ENCODE assay signal across 9 mouse cellular contexts in genomic region chr6:34710848-34711247, GRCm38 (mm10).
DNase-seq lines count a peak whose midpoint lies in the region; ATAC-seq lines count a peak whose summit lies in the region.
"Had no signal": no experiment of that assay in that cellular context is flagged by ENCODE, and none has a peak within 500 bp of the region (broad histone marks: within the 10 kb centered on the region; RNA-seq: fewer than 3 reads in every experiment).

No protein-coding gene starts in this region.

- WGBS in neural tube, embryonic 11.5 days = 45% methylated on average over 5 of the region's 5 CpGs
- 55% methylated on average over 5 of the region's 5 CpGs for WGBS in forebrain, embryonic 11.5 days
- 48% methylated on average over 5 of the region's 5 CpGs for WGBS in liver, embryonic 11.5 days

- no peaks in the 10 kb centered on the region for H3K27me3 ChIP-seq in neural tube, embryonic 11.5 days (ENCODE audit: control insufficient read depth, insufficient read depth, low read length)
- H3K27me3 ChIP-seq in forebrain, embryonic 11.5 days (ENCODE audit: control insufficient read depth, insufficient read depth, low read length) = no peaks in the 10 kb centered on the region
- no peaks in the 10 kb centered on the region for H3K27me3 ChIP-seq in liver, embryonic 11.5 days (replicated peaks; ENCODE audit: control insufficient read depth, insufficient read depth, low read length)

- 0 out of 2 replicates have a peak overlapping the region, but pooled peaks have one; percentile 41 for H3K4me3 ChIP-seq in neural tube, embryonic 11.5 days (ENCODE audit: low read depth, low read length)
- H3K4me3 ChIP-seq in forebrain, embryonic 11.5 days (ENCODE audit: low read depth, low read length) = no peak overlapping the region; the same call in 1 of the 2 replicates
- H3K4me3 ChIP-seq in liver, embryonic 11.5 days (ENCODE audit: low read depth, low read length) = peak overlapping the region; percentile 46

- ATAC-seq in neural tube, embryonic 11.5 days (ENCODE audit: insufficient read depth, low FRiP score, low TSS enrichment) = no peak
- ATAC-seq in forebrain, embryonic 11.5 days (replicated peaks; ENCODE audit: low FRiP score) = no peak
- ATAC-seq in liver, embryonic 11.5 days (replicated peaks; ENCODE audit: low FRiP score) = no peak

- H3K36me3 ChIP-seq in neural tube, embryonic 11.5 days (ENCODE audit: control insufficient read depth, insufficient read depth, low read length) = no peaks in the 10 kb centered on the region
- no peaks in the 10 kb centered on the region for H3K36me3 ChIP-seq in forebrain, embryonic 11.5 days (ENCODE audit: control insufficient read depth, insufficient read depth, low read length)
- H3K36me3 ChIP-seq in liver, embryonic 11.5 days (ENCODE audit: control insufficient read depth, insufficient read depth, low read length) = no peaks in the 10 kb centered on the region

- H3K9me3 ChIP-seq in neural tube, embryonic 11.5 days (ENCODE audit: control insufficient read depth, low read length) = no peaks in the 10 kb centered on the region
- no peaks in the 10 kb centered on the region for H3K9me3 ChIP-seq in forebrain, embryonic 11.5 days (ENCODE audit: control insufficient read depth, low read length)
- no peaks in the 10 kb centered on the region for H3K9me3 ChIP-seq in liver, embryonic 11.5 days (ENCODE audit: control insufficient read depth, low read length)

- H3K27ac ChIP-seq in neural tube, embryonic 11.5 days (ENCODE audit: low read depth, low read length) = no peak overlapping the region
- H3K27ac ChIP-seq in forebrain, embryonic 11.5 days (ENCODE audit: low read depth, low read length) = no peak overlapping the region
- peak overlapping the region; percentile 25; the same call in 1 of the 2 replicates for H3K27ac ChIP-seq in liver, embryonic 11.5 days (ENCODE audit: low read depth, low read length)

- H3K4me2 ChIP-seq in neural tube, embryonic 11.5 days (ENCODE audit: low read depth) = peak overlapping the region; percentile 56
- H3K4me2 ChIP-seq in forebrain, embryonic 11.5 days (ENCODE audit: low read depth, low read length, severe bottlenecking) = peak overlapping the region; percentile 76; the same call in 1 of the 2 replicates
- H3K4me2 ChIP-seq in liver, embryonic 11.5 days = peak overlapping the region; percentile 58

- H3K4me1 ChIP-seq in neural tube, embryonic 11.5 days (ENCODE audit: control insufficient read depth, insufficient read depth, low read length) = peaks cover 12% of the 10 kb centered on the region; the same call in 1 of the 2 replicates
- no peaks in the 10 kb centered on the region; the same call in 1 of the 2 replicates for H3K4me1 ChIP-seq in forebrain, embryonic 11.5 days (replicated peaks; ENCODE audit: control insufficient read depth, insufficient read depth, low read length)
- H3K4me1 ChIP-seq in liver, embryonic 11.5 days (replicated peaks; ENCODE audit: control insufficient read depth, insufficient read depth, low read length) = peaks cover 15% of the 10 kb centered on the region; the same call in 1 of the 2 replicates

- peak; percentile 21 for DNase-seq in neural tube, embryonic 11.5 days (ENCODE audit: low spot score)
- DNase-seq in neural tube, embryonic 10.5 days (ENCODE audit: extremely low spot score, low spot score) = no peak
- no peak for DNase-seq in forebrain, embryonic 11.5 days (ENCODE audit: low spot score)
- DNase-seq in liver, embryonic 11.5 days (ENCODE audit: low spot score) = no peak
- no peak for DNase-seq in layer of hippocampus, adult 9-11 months
- DNase-seq in urinary bladder, postnatal 25 days (ENCODE audit: low spot score) = no peak
- no peak for DNase-seq in adrenal gland, postnatal 25 days
- DNase-seq: kidney, postnatal 4 days; right cerebral cortex, adult 18-20 months had no signal

- no peak overlapping the region; the same call in 1 of the 2 replicates for H3K9ac ChIP-seq in neural tube, embryonic 11.5 days (ENCODE audit: low read length)
- no peak overlapping the region for H3K9ac ChIP-seq in forebrain, embryonic 11.5 days (ENCODE audit: low read length)
- H3K9ac ChIP-seq in liver, embryonic 11.5 days (ENCODE audit: low read depth, low read length) = peak overlapping the region; percentile 53
